Mouse (Mus musculus): ENCODE measurements around the gene Coq10b. TPM values are rescaled to one million over a fixed set of nuclear protein-coding genes. Genes with fewer than 3 reads are reported as not detected.

Gene Coq10b
- total RNA-seq, 2 experiments from 2014 or later = 35.7 to 82.2 TPM

- no peak for DNase-seq
Measured at GRCm38 (mm10) chr1:55106919-55107585, 54.5 kb downstream of the Coq10b start.

GRCm38 (mm10) chr1:55107644-55108043 is 55.1 kb downstream of the Coq10b start:
- no peak for DNase-seq

GRCm38 (mm10) chr1:55108473-55108872 is 55.9 kb downstream of the Coq10b start:
- no peak for DNase-seq

GRCm38 (mm10) chr1:55109066-55109766 is 56.6 kb downstream of the Coq10b start:
- no peak for DNase-seq

Other genes with a start within 250 kb of the Coq10b start
- gene Ankrd44, start 126.4 kb upstream of the Coq10b start, total RNA-seq (2021) = 10 to 100 TPM; 25.7 to 32.1 TPM
- 100 to 1,000 TPM; 117 to 148 TPM for gene Sf3b1, start 25.3 kb upstream of the Coq10b start, total RNA-seq (2021)
- 100 to 1,000 TPM; 366 to 527 TPM for gene Hspe1, start 35.4 kb downstream of the Coq10b start, total RNA-seq (2021)
- 100 to 1,000 TPM; 724 to 915 TPM for gene Hspd1, start 35.5 kb downstream of the Coq10b start, total RNA-seq (2021)
- gene Mob4, start 78.5 kb downstream of the Coq10b start, total RNA-seq (2021) = 100 to 1,000 TPM; 132 to 252 TPM
- gene Rftn2, start 174.0 kb downstream of the Coq10b start, total RNA-seq (2021) = 10 to 100 TPM; 14.2 to 19.7 TPM
- 1 to 10 TPM; 5.0 to 5.8 TPM for gene Mars2, start 184.4 kb downstream of the Coq10b start, total RNA-seq (2021)